Mouse (Mus musculus): ENCODE data around the gene Calhm1. TPM values are rescaled to one million over a fixed set of nuclear protein-coding genes. Genes with fewer than 3 reads are reported as not detected.
"Not testable (repeated sequence)": the region's sequence is repeated elsewhere in the genome, so short reads cannot be mapped to it uniquely, and the experiment has no call there.

The Calhm1 gene
- polyA plus RNA-seq, 1 experiment from 2014 or later = not detected

DNA sequence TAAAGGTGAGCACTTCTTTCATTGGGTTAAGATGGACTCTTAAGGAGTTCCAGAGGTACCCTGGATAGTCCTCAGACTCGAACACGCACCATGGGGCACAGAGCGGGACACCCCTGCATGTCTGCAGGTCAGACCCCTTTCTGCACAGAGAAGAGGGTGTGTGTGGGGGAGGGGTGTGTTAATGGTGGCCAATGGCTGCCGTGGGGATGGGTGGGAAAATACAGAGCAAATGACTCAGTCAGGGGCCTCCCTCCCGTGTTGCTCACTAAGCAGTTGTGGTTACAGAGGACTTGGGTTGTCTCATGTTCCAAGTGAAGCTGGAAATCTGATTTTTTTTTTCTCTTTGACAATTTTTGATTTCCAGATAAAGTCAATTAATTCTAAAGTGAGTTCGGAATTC is 1.6 kb downstream of the Calhm1 start:
- no peak overlapping the region for H3K27ac ChIP-seq (ENCODE audit: low read length)
- WGBS = 65% methylated on average over 6 of the region's 6 CpGs
- H3K36me3 ChIP-seq (ENCODE audit: control insufficient read depth, insufficient read depth, low read length) = no peaks in the 10 kb centered on the region

DNA sequence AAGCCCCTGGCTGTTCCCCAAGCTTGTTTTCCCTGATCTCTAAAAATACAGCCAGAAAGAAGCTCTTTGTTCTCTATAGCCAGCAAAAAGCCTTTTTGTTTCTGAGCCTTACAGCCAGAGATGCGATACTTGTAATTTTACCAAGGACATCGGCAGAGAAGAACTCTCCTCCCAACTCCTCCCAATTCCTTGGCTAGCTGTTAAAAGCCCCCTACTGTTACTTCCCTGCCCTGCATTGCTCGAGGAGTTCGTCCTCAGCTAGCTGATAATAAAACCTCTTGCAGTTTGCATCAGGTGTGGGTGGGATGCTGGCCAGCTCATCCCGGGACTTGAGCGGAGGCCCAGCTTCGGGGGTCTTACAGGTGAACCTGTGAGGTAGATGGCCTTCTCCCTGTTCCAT is 4.4 kb downstream of the Calhm1 start:
- H3K4me3 ChIP-seq (ENCODE audit: low read length); H3K27me3 ChIP-seq (ENCODE audit: control insufficient read depth, insufficient read depth, low read depth, low read length); H3K36me3 ChIP-seq (ENCODE audit: control insufficient read depth, insufficient read depth, low read length); H3K27ac ChIP-seq (ENCODE audit: low read length); H3K9ac ChIP-seq (ENCODE audit: low read length); H3K9me3 ChIP-seq (ENCODE audit: control insufficient read depth, low read length); ATAC-seq (ENCODE audit: low read depth); H3K4me2 ChIP-seq (ENCODE audit: low read depth, low read length): not testable (repeated sequence)
- 27% methylated on average over 7 of the region's 7 CpGs for WGBS
- H3K4me1 ChIP-seq (replicated peaks; ENCODE audit: control insufficient read depth, insufficient read depth, low read length) = peaks cover 17% of the 10 kb centered on the region

More for the DNA sequence above, 1.6 kb downstream of the Calhm1 start:
- H3K4me3 ChIP-seq (ENCODE audit: low read length) = no peak overlapping the region
- H3K9ac ChIP-seq (ENCODE audit: low read length) = no peak overlapping the region
- no peak overlapping the region for H3K4me2 ChIP-seq (ENCODE audit: low read depth, low read length)
- ATAC-seq (ENCODE audit: low read depth) = no peak
- H3K4me1 ChIP-seq (replicated peaks; ENCODE audit: control insufficient read depth, insufficient read depth, low read length) = peaks cover 8% of the 10 kb centered on the region; the same call in 1 of the 2 replicates
- no peaks in the 10 kb centered on the region for H3K27me3 ChIP-seq (ENCODE audit: control insufficient read depth, insufficient read depth, low read depth, low read length)
- no peaks in the 10 kb centered on the region for H3K9me3 ChIP-seq (ENCODE audit: control insufficient read depth, low read length)

DNA sequence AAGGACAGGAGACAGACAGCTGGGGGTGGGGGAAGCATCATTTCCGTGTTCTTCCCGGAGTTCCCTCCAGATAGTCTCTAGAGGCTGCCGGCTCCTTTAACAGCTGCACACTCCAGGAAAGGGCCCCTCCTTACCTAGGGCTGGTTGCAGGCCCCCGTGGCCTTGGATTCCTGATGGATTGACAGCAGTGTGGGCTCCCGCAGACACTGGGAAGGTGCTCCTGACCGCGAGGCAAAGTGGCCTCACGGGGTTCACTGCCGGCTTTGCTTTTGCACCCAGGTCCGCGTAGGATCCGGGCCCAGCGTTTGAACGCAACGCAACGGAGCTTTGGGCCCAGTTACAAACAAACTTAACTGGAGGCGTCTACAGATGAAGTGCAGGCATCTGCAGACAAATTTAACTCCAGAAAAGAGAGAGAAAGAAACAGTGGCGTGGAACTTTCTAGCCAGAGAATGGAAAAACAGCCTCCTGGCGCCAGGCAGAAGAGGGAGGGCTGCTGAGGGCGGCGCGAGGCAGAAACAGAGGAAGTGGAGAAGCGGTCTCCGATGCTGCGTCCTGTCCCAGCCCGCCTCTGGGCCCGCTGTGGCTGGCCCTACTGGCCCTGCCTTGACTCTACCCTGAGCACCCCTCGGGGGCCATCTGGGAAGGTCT is 6.2 kb downstream of the Calhm1 start, which contains the start of gene Calhm2:
Gene Calhm2 (minus strand): TSS at position 524 of the 651 bp plus-strand sequence.
- no peaks in the 10 kb centered on the region for H3K27me3 ChIP-seq (ENCODE audit: control insufficient read depth, insufficient read depth, low read depth, low read length)
- WGBS = 4% methylated on average over 28 of the region's 28 CpGs
- H3K9me3 ChIP-seq (ENCODE audit: control insufficient read depth, low read length) = no peaks in the 10 kb centered on the region

DNA sequence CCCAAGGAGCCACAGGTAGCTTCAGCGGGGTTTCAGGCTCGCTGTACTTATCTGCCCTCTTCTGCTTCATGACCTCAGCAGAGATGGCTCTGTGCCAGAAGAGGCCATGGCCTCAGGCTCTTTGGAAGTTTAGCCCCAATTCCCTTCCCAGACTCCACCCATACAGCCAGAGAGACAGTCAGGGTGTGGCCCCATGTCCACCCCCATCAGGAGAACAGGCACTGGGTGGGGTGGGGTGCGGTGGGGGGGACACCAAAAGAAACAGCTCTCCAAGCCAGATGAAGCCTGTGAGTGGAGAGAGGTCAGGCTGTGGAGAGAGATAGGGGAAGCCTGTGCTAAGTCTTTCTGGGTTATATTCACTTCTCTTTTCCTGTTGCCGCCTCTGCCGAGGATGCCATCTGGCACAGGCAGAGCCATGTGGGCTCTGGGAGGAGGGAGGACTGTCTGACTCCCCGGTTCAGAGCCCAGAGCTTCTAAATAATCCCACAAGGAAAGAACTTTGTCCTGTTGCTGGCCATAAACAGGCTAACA is 6.9 kb downstream of the Calhm1 start:
- peak; percentile 39; the same call in 1 of the 2 replicates for ATAC-seq (ENCODE audit: low read depth)
- 29% methylated on average over 6 of the region's 6 CpGs for WGBS
- H3K4me2 ChIP-seq (ENCODE audit: low read depth, low read length) = peak overlapping the region; percentile 79
- H3K27me3 ChIP-seq (ENCODE audit: control insufficient read depth, insufficient read depth, low read depth, low read length) = no peaks in the 10 kb centered on the region
- H3K4me1 ChIP-seq (replicated peaks; ENCODE audit: control insufficient read depth, insufficient read depth, low read length) = peaks cover 17% of the 10 kb centered on the region
- no peaks in the 10 kb centered on the region for H3K9me3 ChIP-seq (ENCODE audit: control insufficient read depth, low read length)
- H3K9ac ChIP-seq (ENCODE audit: low read length) = peak overlapping the region; percentile 80
- peaks cover 9% of the 10 kb centered on the region; the same call in 1 of the 2 replicates for H3K36me3 ChIP-seq (ENCODE audit: control insufficient read depth, insufficient read depth, low read length)
- H3K27ac ChIP-seq (ENCODE audit: low read length) = peak overlapping the region; percentile 94
- H3K4me3 ChIP-seq (ENCODE audit: low read length) = peak overlapping the region; percentile 62

More for the DNA sequence above, 6.2 kb downstream of the Calhm1 start, which contains the start of gene Calhm2:
- Histone ChIP-seq H3K36me3 (ENCODE audit: control insufficient read depth, insufficient read depth, low read length) (peaks cover 8% of the 10 kb centered on the region; the same call in 1 of the 2 replicates), H3K4me3 (ENCODE audit: low read length) (peak within 1 kb of the TSS; percentile 62), H3K9ac (ENCODE audit: low read length) (peak within 1 kb of the TSS; percentile 80), H3K4me1 (replicated peaks; ENCODE audit: control insufficient read depth, insufficient read depth, low read length) (peaks cover 17% of the 10 kb centered on the region), H3K4me2 (ENCODE audit: low read depth, low read length) (peak within 1 kb of the TSS; percentile 79), H3K27ac (ENCODE audit: low read length) (peak within 1 kb of the TSS; percentile 94)
- ATAC-seq (ENCODE audit: low read depth) = peak; percentile 89

DNA sequence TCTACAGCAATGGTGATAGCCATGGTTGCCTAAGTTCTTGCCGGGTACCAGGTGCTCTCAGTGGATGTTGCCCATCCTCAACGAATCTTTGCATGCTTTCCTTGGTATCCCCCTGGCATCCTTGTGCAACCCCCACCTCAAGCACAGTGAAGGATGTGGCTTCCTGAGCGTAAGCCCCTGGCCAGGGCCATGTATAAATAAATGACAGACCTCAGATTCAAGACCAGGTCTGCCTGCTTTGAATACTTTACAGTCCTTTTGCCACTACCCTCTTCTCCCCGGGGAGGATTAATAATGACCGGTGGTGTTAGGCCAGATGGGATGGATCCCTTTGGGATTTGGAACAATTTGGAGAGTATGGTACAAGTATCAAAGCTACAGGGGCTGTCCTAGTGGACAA is 7.9 kb downstream of the Calhm1 start:
- 77% methylated on average over 5 of the region's 5 CpGs for WGBS
- Histone ChIP-seq H3K9me3 (ENCODE audit: control insufficient read depth, low read length) (no peaks in the 10 kb centered on the region), H3K36me3 (ENCODE audit: control insufficient read depth, insufficient read depth, low read length) (peaks cover 12% of the 10 kb centered on the region), H3K9ac (ENCODE audit: low read length) (no peak overlapping the region), H3K4me2 (ENCODE audit: low read depth, low read length) (no peak overlapping the region), H3K4me1 (replicated peaks; ENCODE audit: control insufficient read depth, insufficient read depth, low read length) (peaks cover 17% of the 10 kb centered on the region), H3K27ac (ENCODE audit: low read length) (no peak overlapping the region), H3K27me3 (ENCODE audit: control insufficient read depth, insufficient read depth, low read depth, low read length) (no peaks in the 10 kb centered on the region), H3K4me3 (ENCODE audit: low read length) (no peak overlapping the region)
- no peak for ATAC-seq (ENCODE audit: low read depth)

DNA sequence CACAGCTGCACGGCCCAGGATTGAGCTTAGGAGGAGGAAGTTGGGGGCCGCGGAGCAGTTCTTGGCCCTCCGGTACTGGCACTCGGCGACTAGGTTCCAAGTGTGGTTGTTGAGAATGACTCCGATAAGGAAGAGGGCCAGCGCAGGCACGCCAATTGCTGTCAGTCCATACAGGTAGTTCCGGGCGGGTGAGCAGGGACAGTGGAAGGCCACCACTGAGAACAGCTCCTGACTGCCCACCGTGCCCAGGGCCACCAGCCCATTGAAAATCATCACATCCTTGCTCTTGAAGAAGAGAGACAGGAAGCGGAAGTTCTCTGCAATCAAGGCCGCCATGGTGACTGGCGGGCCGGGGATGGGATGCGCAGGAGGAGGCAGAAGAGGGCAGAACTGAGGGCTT is 8.5 kb downstream of the Calhm1 start:
- H3K4me3 ChIP-seq (ENCODE audit: low read length) = no peak overlapping the region
- no peak for ATAC-seq (ENCODE audit: low read depth)
- H3K9ac ChIP-seq (ENCODE audit: low read length) = no peak overlapping the region
- H3K27me3 ChIP-seq (ENCODE audit: control insufficient read depth, insufficient read depth, low read depth, low read length) = no peaks in the 10 kb centered on the region
- peaks cover 18% of the 10 kb centered on the region for H3K36me3 ChIP-seq (ENCODE audit: control insufficient read depth, insufficient read depth, low read length)
- no peak overlapping the region for H3K27ac ChIP-seq (ENCODE audit: low read length)
- no peak overlapping the region for H3K4me2 ChIP-seq (ENCODE audit: low read depth, low read length)
- H3K4me1 ChIP-seq (replicated peaks; ENCODE audit: control insufficient read depth, insufficient read depth, low read length) = peaks cover 17% of the 10 kb centered on the region
- no peaks in the 10 kb centered on the region for H3K9me3 ChIP-seq (ENCODE audit: control insufficient read depth, low read length)
- WGBS = 86% methylated on average over 17 of the region's 17 CpGs

DNA sequence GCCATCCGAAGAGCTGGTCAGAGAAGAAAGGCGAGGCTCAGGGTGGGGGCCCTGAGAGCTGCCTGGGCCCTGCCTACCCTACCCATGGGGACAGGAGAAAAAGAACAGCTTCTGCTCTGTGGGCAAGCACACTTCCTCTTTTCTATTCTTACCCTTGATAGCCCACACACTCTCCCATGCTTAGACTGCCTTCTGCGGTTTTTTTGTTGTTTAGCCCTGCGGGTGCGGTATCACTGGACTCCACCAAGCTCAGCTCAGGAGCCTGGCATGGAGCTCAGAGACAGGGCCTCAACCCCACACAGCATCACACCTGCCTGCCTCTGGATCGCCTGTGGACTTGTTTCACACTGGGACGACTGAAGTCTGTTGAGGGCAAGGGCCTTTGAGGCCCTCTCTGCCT is 10.9 kb downstream of the Calhm1 start:
- Histone ChIP-seq H3K4me1 (replicated peaks; ENCODE audit: control insufficient read depth, insufficient read depth, low read length) (peaks cover 13% of the 10 kb centered on the region), H3K4me2 (ENCODE audit: low read depth, low read length) (no peak overlapping the region), H3K27ac (ENCODE audit: low read length) (no peak overlapping the region), H3K4me3 (ENCODE audit: low read length) (no peak overlapping the region), H3K9ac (ENCODE audit: low read length) (no peak overlapping the region), H3K36me3 (ENCODE audit: control insufficient read depth, insufficient read depth, low read length) (peaks cover 36% of the 10 kb centered on the region), H3K9me3 (ENCODE audit: control insufficient read depth, low read length) (no peaks in the 10 kb centered on the region), H3K27me3 (ENCODE audit: control insufficient read depth, insufficient read depth, low read depth, low read length) (no peaks in the 10 kb centered on the region)
- ATAC-seq (ENCODE audit: low read depth) = no peak
- 86% methylated on average over 7 of the region's 7 CpGs for WGBS

DNA sequence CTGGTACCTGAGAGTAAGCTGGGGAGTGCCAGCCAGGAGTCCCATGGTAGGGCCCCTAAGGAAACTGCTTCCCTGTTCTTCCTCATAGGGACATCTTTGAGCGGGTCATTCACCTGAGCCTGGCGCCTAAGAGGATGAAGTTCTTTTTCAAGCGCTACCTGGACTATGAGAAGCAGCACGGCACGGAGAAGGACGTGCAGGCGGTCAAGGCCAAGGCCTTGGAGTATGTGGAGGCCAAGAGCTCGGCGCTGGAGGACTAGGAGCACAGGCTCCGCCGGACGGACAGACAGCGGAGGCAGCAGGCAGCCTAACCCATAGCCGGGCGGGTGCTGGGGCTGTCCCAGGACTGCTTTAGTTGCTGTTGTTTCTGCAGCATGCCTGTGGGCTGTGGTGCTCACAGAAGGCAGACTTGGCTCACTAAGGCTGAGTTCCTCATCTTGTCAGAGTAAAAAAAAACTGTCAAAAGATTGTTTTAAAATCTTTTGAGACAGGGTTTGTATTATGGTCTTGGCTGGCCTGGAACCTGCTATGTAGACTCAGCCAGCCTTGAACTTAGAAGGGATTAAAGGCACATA is 13.4 kb downstream of the Calhm1 start:
- Histone ChIP-seq H3K9ac (ENCODE audit: low read length) (no peak overlapping the region), H3K27ac (ENCODE audit: low read length) (no peak overlapping the region), H3K27me3 (ENCODE audit: control insufficient read depth, insufficient read depth, low read depth, low read length) (no peaks in the 10 kb centered on the region), H3K36me3 (ENCODE audit: control insufficient read depth, insufficient read depth, low read length) (peaks cover 50% of the 10 kb centered on the region), H3K4me1 (replicated peaks; ENCODE audit: control insufficient read depth, insufficient read depth, low read length) (no peaks in the 10 kb centered on the region), H3K4me3 (ENCODE audit: low read length) (no peak overlapping the region), H3K4me2 (ENCODE audit: low read depth, low read length) (no peak overlapping the region), H3K9me3 (ENCODE audit: control insufficient read depth, low read length) (no peaks in the 10 kb centered on the region)
- no peak for ATAC-seq (ENCODE audit: low read depth)
- WGBS = 96% methylated on average over 15 of the region's 15 CpGs

DNA sequence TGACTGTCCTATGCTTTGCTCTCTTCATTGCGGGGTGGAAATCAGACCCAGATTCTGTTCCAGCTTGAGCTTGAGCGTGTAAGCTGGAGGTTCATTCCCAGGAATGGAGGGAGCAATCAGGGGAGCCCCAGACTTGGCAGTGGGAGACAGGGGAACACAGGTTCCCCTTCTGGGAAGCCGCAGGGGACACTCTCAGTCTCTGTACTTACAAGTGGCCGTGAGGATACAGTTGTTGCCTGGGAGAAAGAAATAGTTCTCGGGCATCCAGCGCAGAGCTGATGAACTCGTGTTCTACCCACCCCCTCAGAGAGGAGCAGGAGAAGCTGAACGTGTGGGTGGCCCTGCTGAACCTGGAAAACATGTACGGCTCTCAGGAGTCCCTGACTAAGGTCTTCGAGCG is 15.2 kb downstream of the Calhm1 start:
- WGBS = 86% methylated on average over 11 of the region's 11 CpGs
- no peaks in the 10 kb centered on the region for H3K4me1 ChIP-seq (replicated peaks; ENCODE audit: control insufficient read depth, insufficient read depth, low read length)
- H3K27me3 ChIP-seq (ENCODE audit: control insufficient read depth, insufficient read depth, low read depth, low read length) = no peaks in the 10 kb centered on the region

More for the DNA sequence above, 15.2 kb downstream of the Calhm1 start:
- Histone ChIP-seq H3K4me2 (ENCODE audit: low read depth, low read length) (no peak overlapping the region), H3K9me3 (ENCODE audit: control insufficient read depth, low read length) (no peaks in the 10 kb centered on the region), H3K9ac (ENCODE audit: low read length) (no peak overlapping the region), H3K36me3 (ENCODE audit: control insufficient read depth, insufficient read depth, low read length) (peaks cover 53% of the 10 kb centered on the region), H3K4me3 (ENCODE audit: low read length) (no peak overlapping the region), H3K27ac (ENCODE audit: low read length) (no peak overlapping the region)
- ATAC-seq (ENCODE audit: low read depth) = no peak
